Mouse (Mus musculus) gastrocnemius, postnatal 36 days (tissue): ENCODE data around the gene Tmem230. TPM values are rescaled to one million over a fixed set of nuclear protein-coding genes. Genes with fewer than 3 reads are reported as not detected.

Experiments
- DNase-seq, 2 experiments: peaks; one replicate each; pipeline ENCODE4 v3.0.0; 2022
- intact Hi-C: fragments of 180-260 bp; cut with DNase I; formaldehyde crosslinking; loops from one replicate; pipeline ENCODE4 v1.15.1; 2025
- total RNA-seq, 2 experiments: library from RNA; stranded (reverse); gene quantifications; 2 replicates each; pipeline ENCODE4 v1.2.3; 2021

The Tmem230 gene
- total RNA-seq, 2 experiments from 2014 or later = 18.1 to 22.8 TPM

DNA sequence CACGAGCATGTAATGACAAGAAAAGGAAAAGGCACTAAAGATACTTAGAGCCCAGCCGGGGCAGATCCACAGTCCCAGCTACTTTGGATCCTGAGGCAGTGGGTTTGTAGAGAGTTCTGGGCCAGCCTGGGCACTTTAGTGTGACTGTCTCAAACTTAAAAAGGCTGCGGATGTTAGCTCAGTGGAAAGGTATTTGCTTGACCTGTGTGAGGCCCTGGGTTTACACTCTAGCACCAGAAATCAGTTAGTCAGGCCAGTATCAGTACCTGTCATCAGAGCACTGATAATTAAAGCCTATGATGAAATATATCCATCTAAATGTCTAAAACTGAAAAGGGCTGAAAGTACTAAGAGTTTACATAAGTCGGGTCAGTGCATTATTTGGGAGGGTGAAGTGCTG is 28.6 kb upstream of the Tmem230 start:
- intact Hi-C loops = no loop called here
- no peak for DNase-seq

GRCm38 (mm10) chr2:132275527-132275926 is 27.9 kb upstream of the Tmem230 start:
- no peak for DNase-seq
- intact Hi-C loops = no loop called here

GRCm38 (mm10) chr2:132272694-132273389 is 25.2 kb upstream of the Tmem230 start:
- no peak for DNase-seq
- intact Hi-C loops = no loop called here

DNA sequence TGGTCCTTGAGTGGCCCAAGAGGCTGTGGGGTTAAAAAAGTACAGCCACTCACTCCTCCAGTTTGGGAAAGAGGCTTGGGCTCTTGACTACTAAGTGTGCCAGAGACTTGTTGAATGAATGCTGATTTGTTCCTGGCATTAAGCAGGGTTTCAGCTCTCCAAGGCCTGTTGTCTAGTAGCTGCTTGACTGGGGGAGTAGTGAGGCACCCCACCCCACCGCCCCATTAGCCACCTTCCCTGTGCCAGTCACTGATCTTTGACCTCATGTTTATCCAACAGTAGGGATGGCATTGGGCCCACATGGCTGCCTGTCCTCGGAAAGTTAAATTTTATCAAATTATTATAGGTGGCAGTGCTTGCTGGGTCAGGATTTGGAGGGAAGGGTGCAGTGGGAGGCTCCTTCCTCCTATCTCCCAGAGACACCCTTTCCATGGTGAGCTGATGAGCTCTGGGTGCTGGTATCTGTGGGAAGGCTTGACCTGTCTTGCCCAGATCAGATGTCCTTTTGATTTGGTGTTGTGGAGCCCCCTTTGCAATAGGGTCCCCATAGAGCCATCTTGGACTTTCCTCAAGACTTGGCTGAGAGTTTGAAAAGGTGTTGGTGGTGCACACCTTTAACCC is 22.8 kb upstream of the Tmem230 start:
- intact Hi-C loops = no loop called here

GRCm38 (mm10) chr2:132269217-132269616 is 21.6 kb upstream of the Tmem230 start:
- no peak for DNase-seq
- intact Hi-C loops = no loop called here

More for the DNA sequence above, 22.8 kb upstream of the Tmem230 start:
- no peak for DNase-seq

DNA sequence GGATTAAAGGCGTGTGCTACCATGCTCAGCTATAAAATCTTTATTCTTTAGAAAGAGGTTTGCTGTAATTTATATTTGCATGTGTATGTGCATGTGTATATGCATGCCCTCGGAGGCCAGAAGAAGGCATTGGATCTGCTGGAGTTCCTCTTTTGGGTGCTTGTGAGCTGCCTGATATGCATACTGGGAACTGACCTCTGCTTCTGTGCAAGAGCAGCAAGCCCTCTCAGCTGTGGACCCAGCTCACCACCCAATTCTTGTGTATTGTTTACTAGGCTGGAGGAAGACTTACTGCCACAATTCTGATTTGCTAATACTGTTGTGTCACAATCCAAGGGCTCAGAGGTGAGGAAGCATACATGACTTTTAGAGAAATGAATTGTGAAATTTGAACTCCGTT is 18.5 kb upstream of the Tmem230 start:
- intact Hi-C loops = no loop called here
- DNase-seq = no peak

DNA sequence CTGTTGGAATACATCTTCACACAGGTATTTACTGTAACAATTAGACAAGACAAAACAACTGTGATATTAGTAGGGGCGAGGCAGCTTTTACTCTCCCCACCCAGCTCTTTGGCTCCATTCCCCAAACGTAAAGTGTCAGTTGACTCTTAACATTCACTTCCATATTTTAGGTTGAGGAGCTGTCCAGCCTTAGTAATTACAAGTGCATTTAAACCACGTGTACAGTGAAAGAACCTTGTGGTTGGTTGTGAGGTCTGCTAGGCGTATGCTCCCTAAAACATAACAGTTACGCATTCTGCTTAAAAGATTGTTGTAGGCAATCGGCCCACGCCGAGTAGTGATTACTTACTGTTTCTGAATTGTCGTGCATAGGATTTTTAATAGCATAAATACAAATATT is 17.6 kb upstream of the Tmem230 start:
- no peak for DNase-seq
- intact Hi-C loops = no loop called here

DNA sequence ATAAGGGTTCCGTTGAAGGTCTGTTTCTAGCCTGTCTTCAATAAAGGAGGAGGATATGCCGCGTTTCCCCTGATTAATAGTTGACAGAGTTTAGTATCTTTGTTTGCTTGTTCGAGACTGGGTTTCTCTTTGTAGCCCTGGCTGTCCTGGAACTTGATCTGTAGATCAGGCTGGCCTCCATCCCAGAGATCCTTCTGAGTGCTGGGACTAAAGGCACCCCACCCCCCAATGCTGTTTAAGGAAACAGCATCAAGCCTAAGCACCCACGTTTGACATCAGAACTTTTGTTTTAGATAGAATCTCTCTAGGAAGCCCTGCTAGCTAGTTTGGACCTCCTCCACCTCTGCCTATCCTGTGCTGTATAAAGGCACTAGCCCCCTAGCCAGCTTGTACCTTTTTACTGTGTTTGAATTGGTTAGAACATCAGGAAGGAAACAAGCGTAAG is 16.7 kb upstream of the Tmem230 start:
- intact Hi-C loops = loop anchor here (5.0 kb wide), 1 partner anchor 223 kb away; no protein-coding TSS in a partner anchor
- no peak for DNase-seq

- intact Hi-C loops = loop anchor here (2.0 to 5.0 kb wide), 2 partner anchors 45 to 224 kb away; no protein-coding TSS in a partner anchor
- DNase-seq = no peak
These were observed 16.0 kb upstream of the Tmem230 start for GRCm38 (mm10) chr2:132263421-132264265.

GRCm38 (mm10) chr2:132262879-132263398 is 15.3 kb upstream of the Tmem230 start, which contains the start of gene Cds2:
Gene Cds2 (plus strand): TSS chr2:132263148.
- intact Hi-C loops = loop anchor here (2.0 to 5.0 kb wide), 2 partner anchors 46 to 224 kb away; no protein-coding TSS in a partner anchor
- peak; percentile 98 to 99 for DNase-seq

DNA sequence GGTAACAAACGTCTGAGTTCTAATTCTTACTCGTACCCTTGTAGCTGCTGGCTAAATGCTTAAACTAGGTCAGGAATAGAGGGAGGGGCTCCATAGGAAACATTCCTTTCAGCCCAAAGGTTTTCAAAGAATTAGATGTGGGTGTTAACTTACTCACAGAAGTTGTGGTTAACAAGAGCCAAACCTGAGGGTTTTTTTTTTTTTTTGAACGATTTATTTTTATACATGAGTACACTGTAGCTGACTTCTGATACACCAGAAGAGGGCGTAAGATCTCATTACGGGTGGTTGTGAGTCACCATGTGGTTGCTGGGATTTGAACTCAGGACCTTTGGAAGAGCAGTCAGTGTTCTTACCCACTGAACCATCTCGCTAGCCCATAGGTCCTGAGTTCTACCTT is 14.6 kb upstream of the Tmem230 start:
- DNase-seq = no peak
- intact Hi-C loops = loop anchor here (2.0 to 5.0 kb wide), 2 partner anchors 47 to 225 kb away; no protein-coding TSS in a partner anchor

GRCm38 (mm10) chr2:132260601-132261000 is 13.0 kb upstream of the Tmem230 start:
- intact Hi-C loops = loop anchor here (5.0 kb wide), 1 partner anchor 227 kb away; no protein-coding TSS in a partner anchor
- DNase-seq = no peak

GRCm38 (mm10) chr2:132257350-132258068 is 9.9 kb upstream of the Tmem230 start:
- intact Hi-C loops = no loop called here
- no peak for DNase-seq

- intact Hi-C loops = no loop called here
- no peak for DNase-seq
These were observed 6.0 kb upstream of the Tmem230 start for GRCm38 (mm10) chr2:132253603-132254002.

DNA sequence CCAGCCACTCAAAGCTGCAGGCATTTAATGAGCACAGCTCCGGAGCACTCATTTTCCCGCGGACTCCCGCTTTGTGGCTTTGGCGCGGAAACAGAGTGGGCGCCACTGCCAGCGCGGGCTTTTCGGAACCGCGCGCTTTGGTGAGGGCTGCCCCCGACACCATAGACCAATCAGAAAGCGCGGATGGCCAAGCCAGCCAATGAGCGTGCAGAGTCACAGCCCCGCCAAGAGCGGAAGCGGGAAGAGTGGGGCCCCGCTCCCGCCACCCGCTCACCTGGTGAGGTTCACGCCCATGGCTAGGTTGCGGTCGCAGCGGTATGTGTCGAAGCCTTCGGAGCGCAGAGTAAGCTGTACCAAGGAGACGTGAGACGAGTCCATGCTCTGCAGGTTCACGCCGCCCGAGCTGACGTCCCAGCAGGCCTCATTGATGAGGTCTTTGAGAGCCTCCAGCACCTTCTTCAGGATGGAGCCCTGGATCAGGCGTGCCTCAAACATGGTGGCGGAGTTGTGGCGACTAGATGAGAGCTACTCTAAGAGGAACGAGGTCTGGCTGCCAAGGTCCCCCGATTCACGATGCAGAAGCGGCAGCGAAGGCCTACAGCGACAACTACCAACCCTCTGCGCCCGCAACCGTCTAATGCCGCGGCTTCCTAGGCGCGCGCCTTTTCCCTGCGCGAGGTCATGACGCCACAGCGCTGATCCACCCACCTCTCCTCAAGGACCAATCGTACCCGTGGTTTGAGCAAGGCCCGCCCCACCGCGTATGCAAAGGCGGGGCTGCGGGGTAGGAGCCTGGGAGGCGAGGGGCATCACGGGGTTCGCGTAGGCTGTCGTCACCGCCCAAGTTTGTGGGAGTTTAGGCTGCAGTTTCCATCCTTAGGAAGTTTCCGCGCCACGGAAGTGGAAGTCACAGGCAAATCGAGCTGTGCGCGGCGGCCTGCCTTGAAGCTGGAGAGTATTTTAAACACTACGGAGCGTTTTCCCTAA is 5.2 kb upstream of the Tmem230 start, which contains the start of gene Pcna:
TSS of gene Pcna (minus strand) at position 773 of the 987 bp plus-strand sequence.
- intact Hi-C loops = no loop called here

DNA sequence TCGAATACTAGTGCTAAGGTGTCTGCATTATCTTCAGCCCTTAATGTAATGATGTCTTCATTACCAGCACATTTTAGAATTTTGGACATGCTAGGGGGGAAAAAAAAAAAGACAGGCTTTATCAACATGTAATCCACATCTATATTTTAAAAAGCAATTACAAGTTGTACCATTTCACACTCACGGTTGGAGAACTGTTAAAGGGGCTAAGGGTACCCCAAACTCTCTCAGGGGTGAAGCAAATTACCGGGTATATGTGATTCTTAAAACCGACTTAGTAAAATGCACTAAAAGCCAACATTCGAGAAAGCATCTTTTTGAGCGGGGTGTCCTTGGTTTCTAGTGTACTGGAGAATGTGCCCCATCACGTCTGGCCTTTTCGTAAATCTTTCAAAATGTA is 4.3 kb upstream of the Tmem230 start:
- DNase-seq = no peak
- intact Hi-C loops = no loop called here

More for the DNA sequence above, 5.2 kb upstream of the Tmem230 start, which contains the start of gene Pcna:
- DNase-seq = peak; percentile 92 to 96

DNA sequence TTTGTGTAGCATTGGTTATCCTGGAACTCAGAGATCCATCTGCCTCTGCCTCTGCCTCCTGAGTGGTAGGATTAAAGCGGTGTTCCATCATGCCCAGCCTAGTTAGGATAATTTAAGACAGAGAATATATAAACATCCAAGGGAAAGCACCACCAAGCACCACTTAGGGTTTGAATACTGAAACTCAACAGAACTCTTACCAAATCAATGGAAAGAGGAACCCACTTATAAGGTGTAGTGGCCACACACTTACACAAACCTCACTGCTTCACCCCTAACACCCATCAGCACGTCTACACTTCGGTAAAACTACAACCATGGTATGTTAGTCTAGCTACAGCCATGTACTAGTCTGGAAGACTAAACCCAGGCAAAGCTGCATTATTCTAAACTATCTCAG is 4.2 kb downstream of the Tmem230 start:
- intact Hi-C loops = loop anchor here (5.0 to 10.0 kb wide), 2 partner anchors 101 to 419 kb away; no protein-coding TSS in a partner anchor
- no peak for DNase-seq

- peak; percentile 32 to 36 for DNase-seq
- intact Hi-C loops = loop anchor here (5.0 to 10.0 kb wide), 2 partner anchors 98 to 416 kb away; no protein-coding TSS in a partner anchor
These were observed 7.2 kb downstream of the Tmem230 start for GRCm38 (mm10) chr2:132240457-132240856.
